Mouse (Mus musculus): ENCODE results near the gene Rtn4rl1.

Gene Rtn4rl1

DNA sequence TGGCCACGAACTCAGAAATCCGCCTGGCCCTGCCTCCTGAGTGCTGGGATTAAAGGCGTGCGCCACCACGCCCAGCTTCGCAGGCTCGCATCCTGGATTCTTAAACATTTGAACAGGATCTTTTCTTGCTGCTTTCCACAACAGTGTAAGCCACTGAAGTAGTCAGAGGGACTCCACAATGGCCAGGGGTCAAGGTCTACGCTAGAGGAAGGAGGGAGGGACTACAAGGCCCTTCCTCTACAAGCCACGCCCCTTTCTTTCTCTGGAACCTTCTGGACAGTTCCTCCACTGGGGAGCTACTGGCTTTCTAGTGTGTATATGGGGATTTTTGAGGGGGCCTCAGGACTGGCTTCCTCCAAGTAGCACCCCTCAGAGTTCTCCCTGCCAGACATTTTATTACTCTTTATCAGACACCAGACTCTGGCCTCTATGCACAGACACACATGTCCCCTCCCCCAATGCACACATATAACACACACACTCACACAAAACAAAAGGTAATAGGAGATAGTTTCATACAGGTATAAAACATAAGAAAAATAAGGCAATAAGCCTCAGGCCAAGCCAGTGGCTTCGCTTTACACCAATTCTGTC lies 53.7 kb downstream of the Rtn4rl1 start:
- no peak for DNase-seq (ENCODE audit: extremely low spot score, low read depth, low spot score)

GRCm38 (mm10) chr11:75249588-75249987 lies 56.0 kb downstream of the Rtn4rl1 start:
- DNase-seq (ENCODE audit: extremely low spot score, low read depth, low spot score) = no peak

- DNase-seq (ENCODE audit: extremely low spot score, low read depth, low spot score) = no peak
These were observed 57.5 kb downstream of the Rtn4rl1 start for GRCm38 (mm10) chr11:75251006-75251512.

GRCm38 (mm10) chr11:75251557-75252070 lies 58.0 kb downstream of the Rtn4rl1 start:
- no peak for DNase-seq (ENCODE audit: extremely low spot score, low read depth, low spot score)

DNA sequence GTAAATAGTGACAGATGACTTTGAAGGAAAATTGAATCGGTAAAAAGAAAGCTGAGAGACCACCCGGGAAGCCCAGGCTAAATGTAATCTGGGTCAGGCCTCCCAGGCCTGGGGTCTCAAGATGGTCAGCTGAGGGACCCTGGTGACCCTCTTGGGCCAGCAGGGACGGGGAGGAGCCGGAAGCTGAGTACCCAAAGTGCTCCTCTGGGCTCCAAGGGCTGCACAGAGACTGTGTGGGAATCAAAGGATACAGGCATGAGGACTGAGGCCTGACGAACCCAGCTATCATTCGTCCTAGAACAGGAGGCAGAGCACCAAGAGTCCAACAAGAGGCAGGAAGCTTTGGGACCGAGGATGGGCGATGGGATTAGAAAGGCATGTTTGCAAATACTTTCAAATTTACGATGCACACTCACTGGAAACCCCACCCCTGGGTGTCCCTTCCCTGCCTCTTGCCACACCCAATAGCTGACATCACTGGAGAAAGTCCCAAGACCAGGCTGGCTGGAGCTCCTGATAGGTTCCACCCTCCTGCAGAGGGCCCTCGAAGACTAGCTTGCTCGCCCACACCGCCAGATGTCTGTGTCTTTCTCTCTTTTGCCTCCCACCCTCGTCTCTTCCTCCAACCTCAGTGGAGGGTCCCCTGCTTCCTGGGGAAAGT lies 60.8 kb downstream of the Rtn4rl1 start:
- DNase-seq (ENCODE audit: extremely low spot score, low read depth, low spot score) = no peak

DNA sequence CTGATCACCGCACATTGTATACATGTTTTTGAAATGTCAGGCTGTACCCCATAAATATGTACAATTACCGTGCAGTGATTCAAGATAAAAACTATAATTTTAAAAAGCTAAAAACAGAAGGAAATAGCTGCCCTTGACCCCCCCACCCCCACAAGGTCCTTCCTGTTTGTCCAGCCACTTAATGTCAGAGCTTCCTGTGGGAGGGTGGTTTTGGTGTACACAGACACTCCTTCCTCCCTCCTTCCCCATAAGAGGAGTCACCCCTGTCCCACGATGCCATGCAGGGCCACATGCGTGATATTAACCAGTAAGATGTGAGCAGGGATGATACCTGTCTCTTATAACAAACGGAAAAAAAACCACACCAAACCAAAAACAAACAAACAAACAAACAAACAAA lies 61.7 kb downstream of the Rtn4rl1 start:
- DNase-seq (ENCODE audit: extremely low spot score, low read depth, low spot score) = no peak

GRCm38 (mm10) chr11:75257056-75257648 lies 63.6 kb downstream of the Rtn4rl1 start:
- no peak for DNase-seq (ENCODE audit: extremely low spot score, low read depth, low spot score)

DNA sequence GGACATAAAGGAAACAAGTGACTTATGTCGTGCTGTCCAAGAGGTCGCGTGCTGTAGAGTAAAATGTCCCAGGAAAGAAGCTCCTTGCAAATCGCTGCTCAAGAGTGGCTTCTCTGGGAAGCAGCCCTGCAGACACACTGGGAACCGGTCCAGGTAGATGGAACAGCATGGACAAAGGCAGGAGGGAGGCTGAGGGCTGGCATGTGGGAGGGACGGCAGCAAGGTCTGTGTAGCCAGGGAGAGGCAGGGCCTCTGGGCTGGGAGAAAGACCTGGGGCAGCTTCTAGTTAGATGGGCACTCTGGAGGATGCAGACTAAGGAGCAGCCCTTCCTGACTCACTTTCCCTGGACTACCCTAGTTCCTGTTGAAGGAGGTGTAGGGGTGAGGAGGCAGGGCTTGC lies 65.8 kb downstream of the Rtn4rl1 start:
- DNase-seq (ENCODE audit: extremely low spot score, low read depth, low spot score) = no peak

DNA sequence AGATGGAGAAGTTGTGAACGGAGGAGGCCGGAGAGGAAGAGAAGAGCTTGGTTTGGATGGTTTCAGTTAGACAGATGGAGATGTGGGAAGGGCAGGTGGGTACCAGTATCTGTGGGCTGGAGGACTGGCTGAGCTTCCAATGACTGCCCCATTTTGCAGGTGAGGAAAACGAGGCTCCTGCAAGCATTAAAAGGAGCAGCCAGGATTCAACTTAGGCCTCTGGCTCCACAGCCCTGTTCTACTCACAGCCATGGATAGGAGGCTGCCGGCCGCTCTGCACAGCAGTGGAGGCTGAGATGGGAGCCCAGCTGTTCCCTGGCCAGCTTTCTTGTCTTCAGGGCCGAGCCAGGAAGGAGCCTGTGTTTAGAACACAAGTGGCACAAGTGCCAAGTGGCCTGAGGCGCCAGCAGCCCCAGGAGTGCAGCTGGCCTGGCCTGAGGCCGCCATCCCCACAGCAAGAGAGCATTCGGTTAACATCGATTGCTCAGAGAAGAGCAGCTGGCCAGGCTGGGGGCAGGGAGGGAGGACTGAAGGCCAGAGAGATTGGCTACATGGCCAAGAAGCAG lies 66.5 kb downstream of the Rtn4rl1 start:
- DNase-seq (ENCODE audit: extremely low spot score, low read depth, low spot score) = no peak

DNA sequence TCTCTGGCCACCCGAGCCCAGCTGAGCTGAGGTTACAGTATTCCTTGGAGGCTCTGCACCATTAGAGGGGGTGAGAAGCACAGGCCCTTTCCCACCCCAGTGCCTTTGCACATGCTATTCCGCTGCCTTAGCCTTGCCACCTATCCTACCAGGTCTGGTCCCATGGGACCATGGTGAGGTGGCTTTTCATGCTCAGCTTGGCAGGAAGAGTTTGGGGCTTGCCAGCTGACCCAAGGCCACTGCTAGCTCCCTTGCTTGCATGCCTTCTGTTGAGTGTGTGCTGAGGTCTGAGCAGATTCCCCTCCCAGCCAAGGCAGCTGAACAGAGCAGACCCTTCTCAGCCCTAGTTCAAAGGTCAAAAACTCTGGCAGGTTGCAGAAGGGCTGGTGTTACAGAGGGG lies 67.4 kb downstream of the Rtn4rl1 start:
- no peak for DNase-seq (ENCODE audit: extremely low spot score, low read depth, low spot score)

DNA sequence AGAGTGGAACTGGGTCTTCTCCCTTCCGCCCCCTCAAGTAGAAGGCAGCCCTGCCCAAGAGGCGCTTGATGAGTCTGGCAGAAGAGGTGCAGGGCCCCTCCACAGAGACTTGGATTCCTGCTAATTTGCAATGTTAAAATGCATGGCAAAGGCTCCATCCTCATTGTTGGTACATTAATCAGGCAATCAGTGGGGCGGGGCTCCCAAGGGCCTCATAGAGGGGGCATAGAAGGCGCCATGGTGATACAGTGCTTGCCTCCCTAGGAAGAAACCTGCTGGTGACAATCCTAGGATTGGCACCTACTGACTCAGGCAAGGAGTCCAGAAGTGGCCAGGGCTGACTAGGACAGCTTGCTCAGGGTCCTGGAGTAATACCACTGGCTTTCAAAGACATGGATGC lies 68.1 kb downstream of the Rtn4rl1 start:
- DNase-seq (ENCODE audit: extremely low spot score, low read depth, low spot score) = no peak

- no peak for DNase-seq (ENCODE audit: extremely low spot score, low read depth, low spot score)
These were observed 68.6 kb downstream of the Rtn4rl1 start for GRCm38 (mm10) chr11:75262181-75262580.

- no peak for DNase-seq (ENCODE audit: extremely low spot score, low read depth, low spot score)
These were observed 69.2 kb downstream of the Rtn4rl1 start for GRCm38 (mm10) chr11:75262791-75263190.

DNA sequence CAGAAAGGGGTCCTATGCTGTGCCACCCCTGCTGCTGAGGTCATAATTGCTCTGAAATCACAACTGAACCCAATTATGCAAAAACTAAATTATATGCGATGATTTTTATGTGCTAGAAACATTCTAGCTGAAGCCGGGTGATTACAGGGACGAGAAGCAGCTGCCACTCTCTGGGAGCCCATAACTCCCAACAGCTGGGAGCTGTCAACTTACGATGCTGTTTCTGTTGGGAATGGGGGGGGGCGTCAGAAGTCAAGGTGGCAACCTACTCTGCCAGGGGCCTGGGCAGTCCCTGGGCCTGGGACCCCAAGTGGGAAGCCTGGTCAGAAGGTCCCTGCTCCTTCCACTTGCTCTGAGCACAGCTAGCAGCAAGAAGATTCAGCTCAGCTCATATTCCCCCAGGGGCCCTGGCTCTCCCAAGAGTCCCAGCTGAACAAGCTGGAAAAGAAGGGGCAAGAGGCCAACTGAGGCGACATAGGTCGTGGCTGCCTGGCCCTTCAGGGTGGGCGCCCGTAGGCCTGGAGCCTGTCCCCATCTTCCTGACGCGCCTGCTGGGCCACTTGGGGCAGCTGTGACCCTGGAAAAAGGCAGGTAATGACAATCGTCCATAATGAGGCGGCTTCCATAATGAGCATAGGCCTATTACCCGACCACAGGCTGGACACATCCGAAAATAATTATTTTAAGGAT lies 69.8 kb downstream of the Rtn4rl1 start:
- no peak for DNase-seq (ENCODE audit: extremely low spot score, low read depth, low spot score)

DNA sequence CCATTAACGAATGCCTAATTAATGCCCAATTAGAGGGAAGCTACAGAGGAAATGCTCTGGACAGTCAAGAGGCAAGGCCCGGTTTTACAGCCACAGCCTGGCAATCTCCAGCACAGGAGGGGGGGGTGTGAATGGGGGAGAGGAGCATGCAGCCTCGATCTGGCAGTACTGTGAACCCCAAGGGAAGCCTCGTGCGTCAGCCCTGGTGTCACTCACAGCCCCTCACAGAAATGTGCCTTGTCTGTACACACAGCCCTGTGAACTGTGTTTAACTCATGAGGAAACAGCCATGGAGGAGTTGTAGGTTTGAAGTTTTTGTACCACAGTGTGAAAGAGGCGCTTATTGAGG lies 70.4 kb downstream of the Rtn4rl1 start:
- no peak for DNase-seq (ENCODE audit: extremely low spot score, low read depth, low spot score)

DNA sequence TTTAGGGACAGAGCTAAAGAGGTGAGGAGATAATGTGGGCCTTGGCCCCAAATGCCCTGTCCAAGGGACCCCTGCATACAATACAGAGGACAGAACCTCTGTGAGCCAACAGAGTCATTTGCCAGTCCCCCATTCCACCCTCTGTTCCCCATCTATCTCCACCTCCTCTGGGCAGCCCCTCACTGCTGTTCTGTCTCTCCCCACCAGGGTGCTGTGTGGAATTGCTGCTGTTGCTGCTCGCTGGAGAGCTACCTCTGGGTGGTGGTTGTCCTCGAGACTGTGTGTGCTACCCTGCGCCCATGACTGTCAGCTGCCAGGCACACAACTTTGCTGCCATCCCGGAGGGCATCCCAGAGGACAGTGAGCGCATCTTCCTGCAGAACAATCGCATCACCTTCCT lies 71.0 kb downstream of the Rtn4rl1 start:
- no peak for DNase-seq (ENCODE audit: extremely low spot score, low read depth, low spot score)

GRCm38 (mm10) chr11:75265545-75265944 lies 72.0 kb downstream of the Rtn4rl1 start:
- DNase-seq (ENCODE audit: extremely low spot score, low read depth, low spot score) = no peak

- DNase-seq (ENCODE audit: extremely low spot score, low read depth, low spot score) = no peak
These were observed 74.3 kb downstream of the Rtn4rl1 start for GRCm38 (mm10) chr11:75267826-75268281.

- no peak for DNase-seq (ENCODE audit: extremely low spot score, low read depth, low spot score)
These were observed 74.9 kb downstream of the Rtn4rl1 start for GRCm38 (mm10) chr11:75268492-75268891.

DNA sequence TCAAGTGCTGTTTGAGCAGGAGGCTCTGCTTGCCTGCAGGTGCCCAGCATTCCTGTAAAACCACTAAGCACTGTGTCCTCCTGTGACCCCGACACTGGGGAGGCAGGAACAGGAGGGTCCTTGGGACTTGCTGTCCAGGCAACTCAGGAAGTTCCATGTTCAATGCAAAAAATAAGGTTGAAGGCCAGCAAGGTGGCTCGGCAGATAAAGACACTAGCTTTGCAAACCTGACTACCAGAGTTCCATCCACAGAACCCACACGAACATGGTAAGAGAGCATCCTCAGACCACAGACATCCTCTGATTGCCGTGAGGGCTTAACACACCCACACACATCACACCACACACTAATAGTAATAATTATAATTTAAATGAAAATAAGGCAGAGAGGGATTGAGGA lies 75.6 kb downstream of the Rtn4rl1 start:
- no peak for DNase-seq (ENCODE audit: extremely low spot score, low read depth, low spot score)

GRCm38 (mm10) chr11:75270276-75270984 lies 76.8 kb downstream of the Rtn4rl1 start:
- DNase-seq (ENCODE audit: extremely low spot score, low read depth, low spot score) = no peak
